Mouse (Mus musculus) megakaryocyte progenitor cell, adult 5-6 weeks (primary cell): ENCODE data around the gene Mfsd9. TPM values are rescaled to one million over a fixed set of nuclear protein-coding genes. Genes with fewer than 3 reads are reported as not detected.

ENCODE experiments used
- total RNA-seq, 2 experiments: library from RNA; stranded (forward) in 1 of 2; stranded (reverse) in 1 of 2; fragments of 157-497, 149-512 nt in 1 of 2; fragments of 200-1000 nt in 1 of 2; gene quantifications; 2 replicates each; pipeline versions ENCODE4 v1.2.3 to v1.2.4; 2015 to 2017

Gene Mfsd9
- total RNA-seq, 2 experiments from 2014 or later: 1.4 to 2.4 TPM

Other genes starting within 250 kb of the Mfsd9 start
- not detected in 2 replicates for gene Slc9a4, start 210.6 kb downstream of the Mfsd9 start, total RNA-seq (2015)
- gene Slc9a4, start 210.6 kb downstream of the Mfsd9 start, total RNA-seq (2017): not detected in 2 replicates
- not detected in 2 replicates for gene Slc9a2, start 110.1 kb downstream of the Mfsd9 start, total RNA-seq (2015)
- gene Slc9a2, start 110.1 kb downstream of the Mfsd9 start, total RNA-seq (2017): 0.04 and 0.10 TPM in 2 replicates
- not detected in 2 replicates for gene Tmem182, start 14.9 kb upstream of the Mfsd9 start, total RNA-seq (2015)
- gene Tmem182, start 14.9 kb upstream of the Mfsd9 start, total RNA-seq (2017): not detected in 2 replicates